Mouse (Mus musculus): ENCODE measurements around the gene Enah. TPM values are rescaled to one million over a fixed set of nuclear protein-coding genes. Genes with fewer than 3 reads are reported as not detected.

Enah gene
- polyA plus RNA-seq (2014; fragmentation: Illumina TruSeq; extraction: RNeasy Lipid Tissue Mini Kit (QIAGEN cat#74804)): 298 TPM

DNA sequence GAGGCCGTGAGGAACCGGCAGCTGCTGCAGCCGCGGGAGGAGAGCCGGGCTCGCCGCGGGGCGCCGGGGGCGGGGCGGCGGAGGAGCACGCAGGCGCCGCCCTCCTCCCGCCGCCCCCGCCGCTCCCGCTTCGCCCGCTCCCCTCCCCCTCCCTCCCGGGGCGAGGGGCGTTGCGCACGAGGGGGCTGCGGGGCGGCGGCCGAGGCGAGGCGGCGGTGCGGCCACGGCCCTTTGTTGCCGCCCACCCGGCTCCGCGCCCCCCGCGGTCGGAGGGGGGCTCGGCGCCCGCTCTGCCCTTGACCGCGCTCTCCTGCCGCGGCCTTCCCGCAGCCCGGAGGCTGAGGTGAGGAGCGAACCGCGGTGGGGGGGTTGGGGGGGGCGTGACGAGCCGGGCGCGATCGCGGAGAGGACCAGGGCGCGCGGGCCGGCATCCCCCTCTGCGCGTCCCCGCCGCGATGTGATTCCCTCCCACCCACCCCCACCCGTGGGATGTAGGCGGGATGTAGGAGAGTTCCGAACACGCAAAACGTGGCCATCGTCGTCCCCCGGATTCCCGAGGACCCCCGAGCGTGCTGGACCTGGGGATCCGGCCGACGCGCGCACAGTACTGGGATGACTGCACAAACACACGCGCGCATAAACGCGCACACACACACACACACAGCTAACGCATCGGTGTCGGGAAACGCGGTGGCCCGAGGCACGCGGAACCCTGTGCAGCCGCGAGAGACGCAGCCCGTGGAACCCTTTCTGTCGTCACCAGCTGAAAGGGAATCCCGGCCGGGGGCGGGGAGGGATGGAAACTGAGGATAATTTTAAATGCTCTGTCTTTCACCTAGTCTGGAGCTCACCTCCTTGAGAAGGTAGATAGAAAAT, at the start of gene Enah:
TSS of gene Enah (minus strand) at position 65 of the 876 bp plus-strand sequence.

Other genes with a start within 250 kb of the Enah start
- gene Lbr, start 176.9 kb downstream of the Enah start, polyA plus RNA-seq (2014; fragmentation: Illumina TruSeq; extraction: RNeasy Lipid Tissue Mini Kit (QIAGEN cat#74804)): 52.6 TPM
- gene Srp9, start 104.7 kb upstream of the Enah start, polyA plus RNA-seq (2014; fragmentation: Illumina TruSeq; extraction: RNeasy Lipid Tissue Mini Kit (QIAGEN cat#74804)): 298 TPM
- gene Vmn1r1, start 144.5 kb upstream of the Enah start, polyA plus RNA-seq (2014; fragmentation: Illumina TruSeq; extraction: RNeasy Lipid Tissue Mini Kit (QIAGEN cat#74804)): not detected